Mouse (Mus musculus) liver, embryonic 15.5 days (tissue): ENCODE measurements around the gene Kif21b. TPM values are rescaled to one million over a fixed set of nuclear protein-coding genes. Genes with fewer than 3 reads are reported as not detected.
A peak's percentile ranks its signal among the peaks of the same experiment; 100 is the strongest.

Experiments used
- ATAC-seq: fragments of 200-750 bp; cut with Nextera tagmentation; 2 replicates; pipeline ENCODE4 v1.8.0; 2017; ENCODE audit warnings: moderate number of reproducible peaks, mild to moderate bottlenecking, moderate library complexity; ENCODE audit not compliant: insufficient read depth
- H3K27ac ChIP-seq: fragments of 300-500 bp; sonication (generic); replicated peaks from 2 replicates; pipeline ENCODE4 v1.5.1; 2015; ENCODE audit warnings: mild to moderate bottlenecking, inconsistent platforms
- H3K27me3 ChIP-seq: fragments of 300-500 bp; sonication (generic); 2 replicates; pipeline ENCODE4 v1.6.1; 2015; ENCODE audit warnings: mild to moderate bottlenecking, inconsistent platforms
- H3K36me3 ChIP-seq: fragments of 300-500 bp; sonication (generic); replicated peaks from 2 replicates; pipeline ENCODE4 v1.6.1; 2015; ENCODE audit warnings: moderate library complexity, mild to moderate bottlenecking, inconsistent platforms
- H3K4me1 ChIP-seq: fragments of 300-500 bp; sonication (generic); replicated peaks from 2 replicates; pipeline ENCODE4 v1.6.1; 2015; ENCODE audit warnings: inconsistent platforms
- H3K4me2 ChIP-seq: fragments of 300-500 bp; sonication (generic); 2 replicates; pipeline ENCODE4 v1.6.1; 2015; ENCODE audit warnings: moderate library complexity, mild to moderate bottlenecking, inconsistent platforms
- H3K4me3 ChIP-seq: fragments of 300-500 bp; sonication (generic); replicated peaks from 2 replicates; pipeline ENCODE4 v1.5.1; 2015; ENCODE audit warnings: mild to moderate bottlenecking, inconsistent platforms
- H3K9ac ChIP-seq: fragments of 300-500 bp; sonication (generic); 2 replicates; pipeline ENCODE4 v1.6.1; 2015; ENCODE audit warnings: moderate library complexity, mild to moderate bottlenecking, inconsistent platforms
- H3K9me3 ChIP-seq: fragments of 300-500 bp; sonication (generic); replicated peaks from 2 replicates; pipeline ENCODE4 v1.6.1; 2016; ENCODE audit warnings: inconsistent platforms
- WGBS: fragments of 180-500 bp; shearing (Covaris S2); methylation state at CpG from one replicate; pipeline ENCODE4 v1.1.7; 2015; ENCODE audit warnings: mixed read lengths; ENCODE audit not compliant: insufficient replicate concordance; 5-methylcytosine and 5-hydroxymethylcytosine counted together
- polyA plus RNA-seq: library from polyadenylated mRNA; unstranded; fragments of >200 nt; fragmentation: Nextera tagmentation; extraction: Ambion mirVana; gene quantifications from 2 replicates; pipeline ENCODE4 v1.2.1, GENCODE M21; 2015

Kif21b gene
- polyA plus RNA-seq, 1 experiment from 2014 or later: 1.1 TPM

DNA sequence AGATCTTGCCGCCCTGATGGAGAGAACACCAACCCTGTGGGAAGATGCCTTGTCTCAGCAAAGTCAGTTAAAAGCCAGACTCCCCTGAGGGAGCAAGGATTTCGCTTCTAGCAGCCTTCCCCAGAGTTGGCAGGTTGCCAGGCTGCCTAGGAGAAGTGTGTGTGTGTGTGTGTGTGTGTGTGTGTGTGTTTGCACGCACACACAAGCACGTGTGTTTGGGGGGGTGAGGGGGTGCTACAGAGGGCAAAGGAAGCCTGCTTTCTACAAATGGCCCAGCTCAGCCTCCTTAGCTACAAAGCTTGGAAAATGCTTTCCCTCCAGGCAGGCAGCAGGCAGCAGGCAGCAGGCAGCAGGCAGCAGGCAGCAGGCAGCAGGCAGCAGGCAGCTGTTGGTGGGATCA, 6.4 kb downstream of the Kif21b start:
- H3K27ac ChIP-seq: peak overlapping the region; percentile 41; the same call in 1 of the 2 replicates

DNA sequence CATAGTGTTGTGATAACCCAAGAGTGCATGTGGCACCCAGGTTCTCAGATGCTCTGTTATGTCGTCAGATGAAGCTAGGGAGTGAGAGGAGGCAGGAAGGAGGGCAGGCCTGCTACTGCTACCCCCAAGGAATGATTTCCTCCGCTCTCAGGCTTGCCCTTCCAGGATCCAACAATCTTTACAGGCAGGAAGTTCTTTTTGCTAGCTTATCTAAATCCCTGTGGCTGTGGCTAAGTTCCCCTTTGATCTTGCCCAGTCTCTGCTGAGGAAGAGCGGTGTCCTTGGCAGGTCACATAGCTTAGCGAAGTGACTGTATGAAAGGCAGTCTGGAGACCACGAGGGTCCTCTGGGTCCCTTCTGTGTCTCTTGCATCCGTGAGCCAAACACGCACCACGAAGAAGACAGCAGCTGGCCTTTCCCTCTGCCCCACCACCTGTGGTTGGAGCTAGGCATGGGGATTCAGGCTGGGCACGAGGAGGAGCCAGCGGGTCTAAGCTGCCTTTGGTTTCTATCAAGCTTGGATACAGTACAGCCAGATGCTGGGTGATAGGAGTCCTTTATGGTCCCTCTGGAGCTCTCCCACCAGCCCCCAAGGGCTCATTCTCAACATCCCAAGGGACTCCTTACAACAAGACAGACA, 7.1 kb downstream of the Kif21b start:
- H3K9ac ChIP-seq: no peak overlapping the region
- no peak overlapping the region for H3K4me3 ChIP-seq
- H3K4me2 ChIP-seq: peak overlapping the region; percentile 10; the same call in 1 of the 2 replicates
- WGBS: 37% methylated on average over 10 of the region's 10 CpGs
- peak overlapping the region; percentile 53; the same call in 1 of the 2 replicates for H3K27ac ChIP-seq
- ATAC-seq: no peak
- no peaks in the 10 kb centered on the region for H3K27me3 ChIP-seq
- H3K4me1 ChIP-seq: peaks cover 94% of the 10 kb centered on the region
- H3K9me3 ChIP-seq: no peaks in the 10 kb centered on the region
- no peaks in the 10 kb centered on the region for H3K36me3 ChIP-seq

More for the DNA sequence above, 6.4 kb downstream of the Kif21b start:
- no peaks in the 10 kb centered on the region for H3K9me3 ChIP-seq
- H3K36me3 ChIP-seq: no peaks in the 10 kb centered on the region
- H3K9ac ChIP-seq: peak overlapping the region; percentile 15; the same call in 1 of the 2 replicates
- peak overlapping the region; percentile 4; the same call in 1 of the 2 replicates for H3K4me2 ChIP-seq
- H3K27me3 ChIP-seq: peaks cover 3% of the 10 kb centered on the region; the same call in 1 of the 2 replicates
- WGBS: 19% methylated on average over 4 of the region's 4 CpGs
- H3K4me3 ChIP-seq: no peak overlapping the region
- ATAC-seq: no peak
- peaks cover 100% of the 10 kb centered on the region for H3K4me1 ChIP-seq

DNA sequence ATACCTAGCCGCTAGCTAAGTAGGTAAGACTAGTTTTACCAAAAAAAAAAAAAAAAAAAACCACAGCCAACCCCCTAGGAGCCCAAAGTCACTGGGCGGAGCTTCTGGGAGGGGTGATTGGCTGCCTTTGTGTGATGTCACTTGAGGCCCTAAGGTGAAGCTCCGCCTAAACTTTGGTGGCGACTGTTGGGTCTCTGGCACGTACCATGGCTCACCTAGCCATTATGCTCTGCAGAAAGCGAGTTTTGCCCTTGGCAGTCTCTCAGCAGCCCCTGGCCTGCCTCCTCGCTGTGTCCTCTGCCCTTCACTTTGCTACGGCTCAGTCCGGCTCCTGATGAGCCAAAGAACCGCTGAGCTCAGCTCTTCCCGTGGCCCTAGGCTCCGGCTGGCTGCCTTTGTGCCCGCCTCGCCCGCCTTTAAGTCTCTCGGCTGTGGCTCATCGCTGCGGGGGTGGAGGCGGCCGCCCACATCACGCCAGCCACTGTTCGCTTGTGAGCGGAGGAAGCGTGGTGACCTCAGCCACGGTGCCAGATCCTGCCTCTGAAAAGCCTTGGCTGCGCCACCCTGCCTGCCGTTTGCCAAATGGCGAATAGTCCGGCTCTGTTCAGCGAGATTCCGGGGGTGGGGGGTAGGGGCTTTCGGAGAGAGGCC, 8.9 kb downstream of the Kif21b start:
- peak overlapping the region; percentile 84 for H3K9ac ChIP-seq
- WGBS: under 1% methylated on average over 32 of the region's 32 CpGs
- H3K36me3 ChIP-seq: no peaks in the 10 kb centered on the region
- H3K4me1 ChIP-seq: peaks cover 76% of the 10 kb centered on the region
- peak overlapping the region; percentile 92 for H3K27ac ChIP-seq
- no peaks in the 10 kb centered on the region for H3K9me3 ChIP-seq
- H3K4me2 ChIP-seq: peak overlapping the region; percentile 93
- peak; percentile 89 for ATAC-seq
- no peaks in the 10 kb centered on the region for H3K27me3 ChIP-seq
- peak overlapping the region; percentile 73 for H3K4me3 ChIP-seq

DNA sequence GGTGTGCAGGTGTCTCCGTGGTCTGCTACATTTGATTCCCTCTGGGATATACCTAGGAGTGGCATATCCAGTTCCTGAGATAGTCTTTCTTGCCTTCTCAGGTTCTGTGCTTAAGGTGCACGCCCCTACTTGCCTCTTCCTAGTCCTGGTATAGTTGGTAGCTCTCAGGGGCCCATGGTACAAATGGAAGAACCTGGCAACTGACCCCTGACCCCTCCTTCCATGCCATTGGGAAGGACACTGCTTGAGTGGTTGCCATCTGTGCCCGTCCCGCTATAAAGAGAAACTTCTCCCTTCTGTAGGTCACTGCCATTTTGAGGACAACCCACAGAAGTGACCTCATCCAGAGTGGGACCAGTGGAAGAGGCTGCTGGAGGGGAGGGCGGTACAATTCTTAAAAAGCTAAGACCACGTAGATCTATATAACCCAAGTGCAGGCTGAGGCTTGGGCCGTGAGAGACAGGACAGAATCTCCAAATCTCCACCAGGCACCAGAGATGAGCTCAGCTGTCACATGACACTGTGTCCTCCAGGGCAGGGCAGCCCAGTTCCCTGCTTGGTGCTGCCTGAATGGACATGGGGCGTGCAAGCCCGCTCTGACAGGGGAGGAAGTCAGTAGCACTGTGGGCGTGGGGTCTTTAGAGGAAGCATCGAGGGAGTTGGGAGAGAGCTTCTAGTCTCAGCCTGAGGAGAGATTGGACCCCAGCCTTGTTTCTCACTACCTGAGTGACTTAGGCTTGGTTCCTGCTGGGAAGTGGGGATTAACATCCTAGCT, 10.2 kb downstream of the Kif21b start:
- Histone ChIP-seq H3K4me1 (peaks cover 71% of the 10 kb centered on the region), H3K9ac (no peak overlapping the region), H3K4me2 (peak overlapping the region; percentile 93), H3K9me3 (no peaks in the 10 kb centered on the region), H3K4me3 (no peak overlapping the region), H3K27ac (peak overlapping the region; percentile 12; the same call in 1 of the 2 replicates), H3K27me3 (no peaks in the 10 kb centered on the region), H3K36me3 (no peaks in the 10 kb centered on the region)
- no peak for ATAC-seq
- WGBS: 61% methylated on average over 11 of the region's 11 CpGs

DNA sequence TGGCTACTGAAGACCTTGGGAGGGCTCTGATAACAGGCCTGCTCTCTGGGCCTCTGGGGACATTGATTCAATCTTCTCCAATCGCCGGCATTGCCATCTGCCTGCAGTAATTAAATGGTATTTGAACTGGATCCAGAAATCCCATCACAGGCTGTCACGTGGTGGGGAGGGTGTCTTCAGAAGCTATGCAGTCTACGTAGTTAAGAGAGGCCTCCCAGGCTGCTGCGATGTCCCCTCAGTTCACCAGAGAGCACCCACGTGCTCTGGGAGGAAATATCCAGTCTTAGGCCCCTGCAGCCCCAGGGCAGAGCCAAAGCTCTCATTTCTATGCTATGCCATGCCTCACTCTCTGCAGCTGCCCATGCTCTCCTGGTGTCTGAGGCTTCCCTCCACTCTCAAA, 11.1 kb downstream of the Kif21b start:
- Histone ChIP-seq H3K9ac (no peak overlapping the region), H3K27ac (peak overlapping the region; percentile 12; the same call in 1 of the 2 replicates), H3K9me3 (no peaks in the 10 kb centered on the region), H3K36me3 (no peaks in the 10 kb centered on the region), H3K4me3 (no peak overlapping the region), H3K27me3 (no peaks in the 10 kb centered on the region), H3K4me1 (peaks cover 70% of the 10 kb centered on the region), H3K4me2 (no peak overlapping the region)
- WGBS: 64% methylated on average over 6 of the region's 6 CpGs
- ATAC-seq: no peak

DNA sequence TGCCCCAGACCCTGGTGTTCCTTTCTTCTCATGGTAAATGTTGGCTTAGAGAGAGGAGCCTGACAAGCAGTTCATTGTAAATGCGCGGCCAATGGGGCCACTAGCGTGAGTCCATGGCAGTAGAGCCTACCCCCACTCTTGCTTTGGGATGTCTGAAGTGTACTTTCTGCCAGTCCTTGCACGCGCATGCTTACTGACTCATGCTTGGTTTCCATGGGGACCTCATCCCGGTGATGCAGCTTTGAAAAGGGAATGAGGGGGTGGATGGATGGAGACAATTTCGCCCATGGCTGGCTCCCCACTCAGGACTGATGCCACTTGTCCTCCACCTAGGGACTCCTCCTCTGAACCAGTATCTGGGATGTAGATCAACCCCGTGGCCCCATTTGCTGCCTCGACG, 12.3 kb downstream of the Kif21b start:
- Histone ChIP-seq H3K4me3 (no peak overlapping the region), H3K4me2 (no peak overlapping the region), H3K4me1 (peaks cover 58% of the 10 kb centered on the region), H3K36me3 (no peaks in the 10 kb centered on the region), H3K9me3 (no peaks in the 10 kb centered on the region), H3K27ac (no peak overlapping the region), H3K9ac (no peak overlapping the region), H3K27me3 (no peaks in the 10 kb centered on the region)
- WGBS: 81% methylated on average over 10 of the region's 10 CpGs
- ATAC-seq: no peak

DNA sequence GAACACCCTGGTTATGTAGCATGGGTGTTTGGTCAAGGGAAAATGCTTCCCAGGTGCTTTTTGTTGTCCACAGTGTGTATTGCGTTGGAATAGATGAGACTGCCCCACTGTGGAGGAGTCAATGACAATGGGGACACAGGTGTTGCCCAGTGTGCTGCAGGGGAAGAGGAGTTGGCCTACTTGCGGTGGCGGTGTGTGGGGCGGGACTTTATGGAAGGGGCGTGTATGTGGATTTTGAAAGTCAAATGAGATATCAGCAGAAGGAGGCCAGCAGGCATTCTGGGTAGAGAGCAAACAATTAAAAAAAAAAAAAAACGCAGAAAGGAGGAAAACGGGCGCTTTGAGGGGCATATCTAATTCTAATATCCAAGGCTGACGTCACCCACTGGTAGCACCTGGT, 18.5 kb downstream of the Kif21b start:
- Histone ChIP-seq H3K27me3 (no peaks in the 10 kb centered on the region), H3K9ac (no peak overlapping the region), H3K27ac (no peak overlapping the region), H3K4me3 (no peak overlapping the region), H3K9me3 (no peaks in the 10 kb centered on the region), H3K36me3 (peaks cover 6% of the 10 kb centered on the region; the same call in 1 of the 2 replicates), H3K4me2 (no peak overlapping the region), H3K4me1 (peaks cover 17% of the 10 kb centered on the region)
- WGBS: 83% methylated on average over 9 of the region's 9 CpGs
- ATAC-seq: no peak

DNA sequence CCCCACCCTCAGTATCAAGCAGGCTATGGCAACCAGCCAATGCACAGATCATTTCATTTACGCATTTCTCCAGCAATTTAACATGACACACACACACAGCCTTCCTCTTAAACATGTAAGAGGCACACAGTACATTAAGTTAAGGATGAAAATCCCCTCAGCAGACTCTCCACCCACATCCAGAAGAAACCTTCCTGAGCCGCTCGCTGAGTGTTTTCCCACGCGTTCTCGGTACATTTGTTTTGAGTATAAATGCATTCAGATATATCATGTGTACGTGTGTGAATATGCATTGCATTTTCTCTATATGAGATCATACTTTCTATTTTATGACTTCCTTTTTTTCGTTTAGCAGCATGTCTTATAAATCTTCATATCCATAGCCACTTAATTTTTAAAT, 20.2 kb downstream of the Kif21b start:
- H3K27me3 ChIP-seq: no peaks in the 10 kb centered on the region
- H3K4me1 ChIP-seq: peaks cover 9% of the 10 kb centered on the region
- 78% methylated on average over 8 of the region's 8 CpGs for WGBS
- ATAC-seq: no peak
- no peaks in the 10 kb centered on the region for H3K9me3 ChIP-seq
- no peak overlapping the region for H3K27ac ChIP-seq
- H3K36me3 ChIP-seq: peaks cover 6% of the 10 kb centered on the region; the same call in 1 of the 2 replicates
- no peak overlapping the region for H3K9ac ChIP-seq
- H3K4me2 ChIP-seq: no peak overlapping the region
- H3K4me3 ChIP-seq: no peak overlapping the region

DNA sequence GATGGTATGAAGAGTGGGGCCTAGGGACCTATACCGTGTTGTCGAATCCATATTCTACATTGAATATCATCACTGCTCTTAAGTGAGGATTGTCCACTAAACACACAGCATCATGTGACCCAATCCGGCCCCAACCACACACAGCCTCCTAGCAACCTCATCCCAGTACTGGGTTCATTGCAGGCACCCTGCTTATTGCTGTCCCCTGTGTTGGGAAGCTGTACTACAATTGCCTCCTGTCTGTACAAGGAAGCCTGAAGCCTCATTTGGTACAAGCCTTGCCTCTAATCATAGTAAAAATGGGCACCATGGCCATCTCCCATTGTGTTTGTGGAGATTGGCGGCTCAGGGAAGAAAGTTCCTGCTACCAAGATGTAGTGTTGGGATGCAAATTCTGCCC, 25.1 kb downstream of the Kif21b start:
- H3K9ac ChIP-seq: no peak overlapping the region
- 82% methylated on average over 4 of the region's 4 CpGs for WGBS
- peaks cover 11% of the 10 kb centered on the region; the same call in 1 of the 2 replicates for H3K36me3 ChIP-seq
- no peak overlapping the region for H3K27ac ChIP-seq
- no peaks in the 10 kb centered on the region for H3K4me1 ChIP-seq
- H3K27me3 ChIP-seq: no peaks in the 10 kb centered on the region
- ATAC-seq: no peak; the same call in 1 of the 2 replicates
- H3K4me3 ChIP-seq: no peak overlapping the region
- H3K4me2 ChIP-seq: no peak overlapping the region
- H3K9me3 ChIP-seq: no peaks in the 10 kb centered on the region

DNA sequence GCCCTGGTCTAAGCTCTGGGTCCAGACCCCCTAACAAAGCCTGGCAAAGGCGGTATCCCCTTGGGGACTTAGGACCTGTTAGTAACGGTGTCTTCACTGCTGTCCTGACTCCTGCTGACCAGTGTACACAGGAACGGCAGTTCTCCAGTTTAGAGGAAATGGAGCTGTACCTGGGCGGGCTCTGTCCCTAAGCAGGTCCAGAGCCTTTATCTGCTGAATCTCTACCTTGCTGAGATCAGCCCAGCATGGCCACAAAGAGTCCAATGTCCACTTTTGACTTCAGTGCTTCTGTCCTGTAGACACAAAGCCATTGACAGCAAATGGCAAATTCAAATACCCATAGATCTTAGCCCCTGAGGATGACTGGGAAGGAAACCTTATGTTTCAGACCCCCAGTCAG, 25.8 kb downstream of the Kif21b start:
- no peaks in the 10 kb centered on the region for H3K27me3 ChIP-seq
- no peak overlapping the region for H3K4me2 ChIP-seq
- 73% methylated on average over 4 of the region's 4 CpGs for WGBS
- H3K9ac ChIP-seq: no peak overlapping the region
- peaks cover 11% of the 10 kb centered on the region; the same call in 1 of the 2 replicates for H3K36me3 ChIP-seq
- ATAC-seq: no peak
- no peaks in the 10 kb centered on the region for H3K4me1 ChIP-seq
- no peaks in the 10 kb centered on the region for H3K9me3 ChIP-seq
- H3K27ac ChIP-seq: no peak overlapping the region
- no peak overlapping the region for H3K4me3 ChIP-seq

DNA sequence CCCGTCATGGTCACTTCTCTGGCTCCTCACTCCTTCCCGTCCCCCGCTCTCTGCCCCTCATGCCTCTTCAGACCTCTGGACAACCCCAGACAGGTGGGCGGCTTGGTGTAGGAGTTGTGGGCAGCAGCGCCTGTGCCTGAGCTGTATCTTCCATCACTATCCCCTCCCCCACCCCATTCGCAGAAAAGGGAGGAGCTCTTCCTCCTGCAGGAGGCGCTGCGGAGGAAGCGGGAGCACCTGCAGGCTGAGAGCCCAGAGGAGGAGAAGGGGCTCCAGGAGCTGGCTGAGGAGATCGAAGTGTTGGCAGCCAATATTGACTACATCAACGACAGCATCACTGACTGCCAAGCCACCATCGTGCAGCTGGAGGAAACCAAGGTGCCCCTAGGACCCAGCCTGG, 28.6 kb downstream of the Kif21b start:
- no peak overlapping the region for H3K27ac ChIP-seq
- no peak for ATAC-seq
- H3K36me3 ChIP-seq: peaks cover 10% of the 10 kb centered on the region; the same call in 1 of the 2 replicates
- WGBS: 61% methylated on average over 12 of the region's 12 CpGs
- H3K4me3 ChIP-seq: no peak overlapping the region
- no peak overlapping the region for H3K4me2 ChIP-seq
- no peaks in the 10 kb centered on the region for H3K9me3 ChIP-seq
- no peaks in the 10 kb centered on the region for H3K4me1 ChIP-seq
- no peaks in the 10 kb centered on the region for H3K27me3 ChIP-seq
- no peak overlapping the region for H3K9ac ChIP-seq
